Mouse (Mus musculus) large intestine, adult 2 months (tissue): ENCODE measurements around the gene Syngap1. TPM values are rescaled to one million over a fixed set of nuclear protein-coding genes. Genes with fewer than 3 reads are reported as not detected.

ENCODE experiments used
- DNase-seq: peaks from one replicate; pipeline ENCODE4 v3.0.0-alpha.2; 2012; ENCODE audit warnings: low read depth, low spot score
- WGBS: fragments of 180-500 bp; shearing (Covaris S2); methylation state at CpG from one replicate; pipeline ENCODE4 v1.1.7; 2018; 5-methylcytosine and 5-hydroxymethylcytosine counted together
- polyA plus RNA-seq: library from polyadenylated mRNA; depleted of rRNA; stranded (reverse); fragments of >200 nt; gene quantifications from 2 replicates; pipeline ENCODE4 v1.2.3, GENCODE M21; 2012

Gene Syngap1
- polyA plus RNA-seq, 1 experiment, result 4.0 TPM

- no peak for DNase-seq
Measured at GRCm38 (mm10) chr17:26951952-26952877, 11.2 kb downstream of the Syngap1 start.

GRCm38 (mm10) chr17:26953201-26953600 lies 12.1 kb downstream of the Syngap1 start:
- no peak for DNase-seq
- WGBS, result 37% methylated on average over 6 of the region's 6 CpGs

More at GRCm38 (mm10) chr17:26951952-26952877, 11.2 kb downstream of the Syngap1 start:
- 64% methylated on average over 23 of the region's 23 CpGs for WGBS

GRCm38 (mm10) chr17:26953726-26954125 lies 12.7 kb downstream of the Syngap1 start:
- DNase-seq, result no peak
- 22% methylated on average over 12 of the region's 16 CpGs for WGBS

GRCm38 (mm10) chr17:26956309-26956708 lies 15.3 kb downstream of the Syngap1 start:
- 74% methylated on average over 5 of the region's 5 CpGs for WGBS
- no peak for DNase-seq

- 94% methylated on average over 18 of the region's 18 CpGs for WGBS
- no peak for DNase-seq
Measured at GRCm38 (mm10) chr17:26956895-26957294, 15.8 kb downstream of the Syngap1 start.

- 97% methylated on average over 5 of the region's 5 CpGs for WGBS
- no peak for DNase-seq
Measured at GRCm38 (mm10) chr17:26957872-26958271, 16.8 kb downstream of the Syngap1 start.

GRCm38 (mm10) chr17:26958880-26959279 lies 17.8 kb downstream of the Syngap1 start:
- DNase-seq, result no peak
- 68% methylated on average over 5 of the region's 5 CpGs for WGBS

GRCm38 (mm10) chr17:26959815-26960214 lies 18.8 kb downstream of the Syngap1 start:
- no peak for DNase-seq
- WGBS, result 94% methylated on average over 4 of the region's 4 CpGs

- no peak for DNase-seq
- 63% methylated on average over 21 of the region's 21 CpGs for WGBS
Measured at GRCm38 (mm10) chr17:26961572-26962240, 20.7 kb downstream of the Syngap1 start.

GRCm38 (mm10) chr17:26966993-26967392 lies 25.9 kb downstream of the Syngap1 start:
- no peak for DNase-seq
- 90% methylated on average over 11 of the region's 11 CpGs for WGBS

GRCm38 (mm10) chr17:26967477-26967876 lies 26.4 kb downstream of the Syngap1 start:
- DNase-seq, result no peak
- WGBS, result 91% methylated on average over 6 of the region's 6 CpGs

GRCm38 (mm10) chr17:26968200-26968611 lies 27.2 kb downstream of the Syngap1 start:
- no peak for DNase-seq
- WGBS, result 86% methylated on average over 6 of the region's 6 CpGs

GRCm38 (mm10) chr17:26969257-26969656 lies 28.2 kb downstream of the Syngap1 start:
- 87% methylated on average over 6 of the region's 6 CpGs for WGBS
- DNase-seq, result no peak

GRCm38 (mm10) chr17:26970221-26970620 lies 29.2 kb downstream of the Syngap1 start:
- 76% methylated on average over 11 of the region's 12 CpGs for WGBS

GRCm38 (mm10) chr17:26971247-26971905 lies 30.3 kb downstream of the Syngap1 start:
- WGBS, result 68% methylated on average over 8 of the region's 8 CpGs
- DNase-seq, result no peak

More at GRCm38 (mm10) chr17:26970221-26970620, 29.2 kb downstream of the Syngap1 start:
- DNase-seq, result no peak

- no peak for DNase-seq
- WGBS, result 2% methylated on average over 3 of the region's 3 CpGs
Measured at GRCm38 (mm10) chr17:26972107-26972506, 31.1 kb downstream of the Syngap1 start.

GRCm38 (mm10) chr17:26972703-26973574 lies 31.9 kb downstream of the Syngap1 start, which contains the start of gene Zbtb9:
TSS of gene Zbtb9 (plus strand) at chr17:26973167.
- WGBS, result under 1% methylated on average over 75 of the region's 75 CpGs
- DNase-seq, result peak; percentile 80

- no peak for DNase-seq
- 88% methylated on average over 15 of the region's 15 CpGs for WGBS
Measured at GRCm38 (mm10) chr17:26974547-26974946, 33.5 kb downstream of the Syngap1 start.

GRCm38 (mm10) chr17:26975415-26975814 lies 34.4 kb downstream of the Syngap1 start:
- DNase-seq, result no peak
